Mouse (Mus musculus) midbrain, embryonic 14.5 days (tissue): ENCODE data around the gene Nos1. TPM values are rescaled to one million over a fixed set of nuclear protein-coding genes. Genes with fewer than 3 reads are reported as not detected.
A peak's percentile ranks its signal among the peaks of the same experiment; 100 is the strongest.

Experiments
- ATAC-seq: fragments of 200-750 bp; cut with Nextera tagmentation; 2 replicates; pipeline ENCODE4 v1.8.0; 2017; ENCODE audit warnings: moderate number of reproducible peaks, moderate library complexity; ENCODE audit not compliant: low FRiP score, low TSS enrichment
- DNase-seq: peaks from one replicate; pipeline ENCODE4 v3.0.0-alpha.2; 2015
- H3K27ac ChIP-seq: fragments of 300-500 bp; sonication (generic); replicated peaks from 2 replicates; pipeline ENCODE4 v1.5.1; 2014; ENCODE audit warnings: mild to moderate bottlenecking, low read depth, low read length, moderate library complexity
- H3K27me3 ChIP-seq: fragments of 300-500 bp; sonication (generic); 2 replicates; pipeline ENCODE4 v1.6.1; 2014; ENCODE audit warnings: low read length, control low read depth, mixed read lengths; ENCODE audit not compliant: control insufficient read depth, insufficient read depth
- H3K36me3 ChIP-seq: fragments of 300-500 bp; sonication (generic); 2 replicates; pipeline ENCODE4 v1.6.1; 2014; ENCODE audit warnings: low read length, control low read depth; ENCODE audit not compliant: control insufficient read depth, insufficient read depth
- H3K4me1 ChIP-seq: fragments of 300-500 bp; sonication (generic); 2 replicates; pipeline ENCODE4 v1.6.1; 2014; ENCODE audit warnings: mild to moderate bottlenecking, antibody characterized with exemption, low read length, control low read depth; ENCODE audit not compliant: control insufficient read depth, insufficient read depth
- H3K4me2 ChIP-seq: fragments of 300-500 bp; sonication (generic); 2 replicates; pipeline ENCODE4 v1.6.1; 2014; ENCODE audit warnings: mild to moderate bottlenecking, low read length, moderate library complexity
- H3K4me3 ChIP-seq: fragments of 300-500 bp; sonication (generic); replicated peaks from 2 replicates; pipeline ENCODE4 v1.5.1; 2014; ENCODE audit warnings: low read depth, low read length
- H3K9ac ChIP-seq: fragments of 300-500 bp; sonication (generic); replicated peaks from 2 replicates; pipeline ENCODE4 v1.6.1; 2014; ENCODE audit warnings: mild to moderate bottlenecking, low read length, moderate library complexity
- H3K9me3 ChIP-seq: fragments of 300-500 bp; sonication (generic); 2 replicates; pipeline ENCODE4 v1.6.1; 2016; ENCODE audit warnings: low read length, control low read depth, mixed read lengths; ENCODE audit not compliant: control insufficient read depth
- WGBS: fragments of 180-500 bp; shearing (Covaris S2); extraction: QIAGEN DNeasy Blood & Tissue Kit; methylation state at CpG from one replicate; pipeline ENCODE4 v1.1.7; 2014; 5-methylcytosine and 5-hydroxymethylcytosine counted together
- polyA plus RNA-seq: library from polyadenylated mRNA; unstranded; fragments of >200 nt; fragmentation: Nextera tagmentation; extraction: Ambion mirVana; gene quantifications from 2 replicates; pipeline ENCODE4 v1.2.1, GENCODE M21; 2014

Nos1 gene
- polyA plus RNA-seq, 1 experiment from 2014 or later = 2.5 TPM

- H3K9me3 ChIP-seq = no peaks in the 10 kb centered on the region
- H3K4me2 ChIP-seq = no peak overlapping the region
- no peak overlapping the region for H3K9ac ChIP-seq
- DNase-seq (no peak), ATAC-seq (no peak)
- no peak overlapping the region for H3K27ac ChIP-seq
- WGBS = 91% methylated on average over 5 of the region's 5 CpGs
- no peaks in the 10 kb centered on the region for H3K27me3 ChIP-seq
- H3K4me3 ChIP-seq = no peak overlapping the region
- H3K36me3 ChIP-seq = no peaks in the 10 kb centered on the region
- no peaks in the 10 kb centered on the region for H3K4me1 ChIP-seq
Observed at GRCm38 (mm10) chr5:117916349-117916748, 135.5 kb downstream of the Nos1 start.

DNA sequence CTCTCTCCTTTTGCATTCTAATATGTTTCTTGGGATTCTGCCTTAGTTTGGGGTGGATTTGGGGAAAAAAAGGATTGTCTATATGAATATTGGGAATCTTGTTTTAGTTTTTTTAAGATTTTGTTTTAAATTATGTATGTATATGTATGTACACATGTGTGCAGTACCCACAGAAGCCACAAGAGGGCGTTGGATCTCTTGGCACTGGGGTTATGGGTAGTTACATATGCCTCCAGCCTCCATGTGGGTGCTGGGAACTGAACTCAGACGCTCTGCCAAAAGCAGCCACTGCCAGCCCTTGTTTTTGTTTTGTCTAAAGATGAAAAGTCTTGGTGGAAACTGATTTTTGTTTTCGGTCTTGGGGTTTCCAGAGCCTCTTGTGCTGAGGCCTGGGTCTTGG, 136.1 kb downstream of the Nos1 start:
- ATAC-seq (no peak), DNase-seq (no peak)
- no peaks in the 10 kb centered on the region for H3K9me3 ChIP-seq
- no peak overlapping the region for H3K9ac ChIP-seq
- H3K27ac ChIP-seq = no peak overlapping the region
- no peak overlapping the region for H3K4me3 ChIP-seq
- H3K4me1 ChIP-seq = no peaks in the 10 kb centered on the region
- H3K27me3 ChIP-seq = no peaks in the 10 kb centered on the region
- H3K36me3 ChIP-seq = no peaks in the 10 kb centered on the region
- 64% methylated on average over 3 of the region's 3 CpGs for WGBS
- H3K4me2 ChIP-seq = no peak overlapping the region

- H3K4me3 ChIP-seq = no peak overlapping the region
- H3K9me3 ChIP-seq = no peaks in the 10 kb centered on the region
- H3K36me3 ChIP-seq = no peaks in the 10 kb centered on the region
- no peak overlapping the region for H3K27ac ChIP-seq
- H3K9ac ChIP-seq = no peak overlapping the region
- H3K27me3 ChIP-seq = no peaks in the 10 kb centered on the region
- H3K4me1 ChIP-seq = no peaks in the 10 kb centered on the region
- ATAC-seq = no peak
- no peak overlapping the region for H3K4me2 ChIP-seq
- no peak for DNase-seq
- 89% methylated on average over 12 of the region's 12 CpGs for WGBS
Observed at GRCm38 (mm10) chr5:117921786-117922528, 141.1 kb downstream of the Nos1 start.

DNA sequence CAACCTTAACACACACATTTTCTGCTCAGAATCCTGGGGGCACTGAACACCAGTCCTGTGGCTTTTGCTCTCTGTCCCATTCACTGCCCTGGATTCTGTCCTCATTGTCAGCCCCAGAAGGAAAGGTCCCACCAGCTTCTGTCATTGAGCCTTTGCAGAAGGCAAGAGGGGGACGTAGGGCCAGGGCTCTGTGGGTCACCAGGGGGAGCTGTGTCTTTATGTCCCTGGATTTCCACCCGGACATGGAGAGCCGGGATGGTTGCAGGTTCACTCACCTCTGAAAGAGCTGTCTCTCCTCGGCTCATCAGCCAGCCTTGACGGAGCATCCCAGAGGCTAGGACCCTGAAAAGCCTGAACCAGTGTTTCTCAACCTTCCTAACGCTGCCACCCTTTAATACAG, 142.9 kb downstream of the Nos1 start:
- ATAC-seq (no peak), DNase-seq (no peak)
- WGBS = 28% methylated on average over 6 of the region's 6 CpGs
- Histone ChIP-seq H3K9me3 (no peaks in the 10 kb centered on the region), H3K4me2 (no peak overlapping the region), H3K9ac (no peak overlapping the region), H3K27ac (no peak overlapping the region), H3K36me3 (no peaks in the 10 kb centered on the region), H3K27me3 (no peaks in the 10 kb centered on the region), H3K4me3 (no peak overlapping the region), H3K4me1 (no peaks in the 10 kb centered on the region)

DNA sequence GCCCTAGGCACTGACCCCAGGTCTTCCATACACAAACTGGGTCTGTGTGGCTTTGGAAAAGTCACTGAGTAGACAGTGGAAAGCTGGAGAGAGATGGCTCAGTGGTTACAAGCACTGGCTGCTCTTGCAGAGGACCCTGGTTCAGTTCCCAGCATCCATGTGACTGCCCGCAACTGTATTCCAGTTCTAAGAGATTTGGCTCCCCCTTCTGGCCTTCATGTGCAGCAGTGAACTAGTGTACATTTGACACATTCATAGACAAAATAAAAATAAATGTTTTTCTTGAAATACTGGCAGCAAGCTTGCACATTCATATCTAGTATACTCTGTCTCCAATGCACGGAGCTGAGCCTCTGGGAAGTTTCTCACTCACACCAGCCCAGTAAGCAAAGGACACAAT, 147.7 kb downstream of the Nos1 start:
- H3K9ac ChIP-seq = no peak overlapping the region
- H3K4me2 ChIP-seq = no peak overlapping the region
- WGBS = 95% methylated on average over 2 of the region's 2 CpGs
- H3K4me1 ChIP-seq = no peaks in the 10 kb centered on the region
- no peak for DNase-seq
- H3K9me3 ChIP-seq = no peaks in the 10 kb centered on the region
- H3K27me3 ChIP-seq = no peaks in the 10 kb centered on the region
- H3K36me3 ChIP-seq = no peaks in the 10 kb centered on the region
- H3K4me3 ChIP-seq = no peak overlapping the region
- no peak for ATAC-seq
- no peak overlapping the region for H3K27ac ChIP-seq

GRCm38 (mm10) chr5:117932222-117932621, 151.4 kb downstream of the Nos1 start:
- H3K4me3 ChIP-seq = no peak overlapping the region
- no peak overlapping the region for H3K9ac ChIP-seq
- H3K27me3 ChIP-seq = no peaks in the 10 kb centered on the region
- ATAC-seq (no peak), DNase-seq (no peak)
- H3K4me2 ChIP-seq = no peak overlapping the region
- 83% methylated on average over 2 of the region's 2 CpGs for WGBS
- H3K36me3 ChIP-seq = no peaks in the 10 kb centered on the region
- H3K4me1 ChIP-seq = no peaks in the 10 kb centered on the region
- H3K27ac ChIP-seq = no peak overlapping the region
- no peaks in the 10 kb centered on the region for H3K9me3 ChIP-seq

GRCm38 (mm10) chr5:117932862-117933261, 152.0 kb downstream of the Nos1 start:
- H3K27me3 ChIP-seq = no peaks in the 10 kb centered on the region
- ATAC-seq = no peak; the same call in 1 of the 2 replicates
- no peak overlapping the region for H3K27ac ChIP-seq
- no peaks in the 10 kb centered on the region for H3K36me3 ChIP-seq
- H3K9ac ChIP-seq = no peak overlapping the region
- peak; percentile 95 for DNase-seq
- H3K4me3 ChIP-seq = no peak overlapping the region
- WGBS = 0% methylated on average over 7 of the region's 9 CpGs
- H3K4me1 ChIP-seq = no peaks in the 10 kb centered on the region
- H3K9me3 ChIP-seq = no peaks in the 10 kb centered on the region
- H3K4me2 ChIP-seq = no peak overlapping the region

DNA sequence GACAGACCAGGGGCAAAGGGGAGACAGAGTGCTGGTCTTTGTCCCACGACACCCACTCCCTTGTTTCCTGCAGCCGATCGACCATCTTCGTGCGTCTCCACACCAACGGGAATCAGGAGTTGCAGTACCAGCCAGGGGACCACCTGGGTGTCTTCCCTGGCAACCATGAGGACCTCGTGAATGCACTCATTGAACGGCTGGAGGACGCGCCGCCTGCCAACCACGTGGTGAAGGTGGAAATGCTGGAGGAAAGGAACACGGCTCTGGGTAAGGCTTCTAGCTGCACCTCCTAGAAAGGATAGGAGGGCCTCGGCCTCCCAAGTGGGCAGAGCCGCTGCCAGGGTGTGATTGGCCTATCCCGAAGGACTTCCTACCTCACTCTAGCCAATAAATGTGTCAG, 155.5 kb downstream of the Nos1 start:
- ATAC-seq = no peak

GRCm38 (mm10) chr5:117937186-117937585, 156.4 kb downstream of the Nos1 start:
- no peak overlapping the region for H3K4me2 ChIP-seq
- ATAC-seq (no peak), DNase-seq (no peak)
- H3K9ac ChIP-seq = no peak overlapping the region
- no peaks in the 10 kb centered on the region for H3K36me3 ChIP-seq
- H3K9me3 ChIP-seq = no peaks in the 10 kb centered on the region
- H3K27ac ChIP-seq = no peak overlapping the region
- no peak overlapping the region for H3K4me3 ChIP-seq
- 89% methylated on average over 3 of the region's 3 CpGs for WGBS
- H3K27me3 ChIP-seq = no peaks in the 10 kb centered on the region
- H3K4me1 ChIP-seq = no peaks in the 10 kb centered on the region

More for the DNA sequence above, 155.5 kb downstream of the Nos1 start:
- no peaks in the 10 kb centered on the region for H3K9me3 ChIP-seq
- H3K27ac ChIP-seq = no peak overlapping the region
- no peaks in the 10 kb centered on the region for H3K27me3 ChIP-seq
- H3K36me3 ChIP-seq = no peaks in the 10 kb centered on the region
- H3K9ac ChIP-seq = no peak overlapping the region
- WGBS = 70% methylated on average over 16 of the region's 16 CpGs
- no peak overlapping the region for H3K4me2 ChIP-seq
- DNase-seq = no peak
- no peak overlapping the region for H3K4me3 ChIP-seq
- H3K4me1 ChIP-seq = no peaks in the 10 kb centered on the region
